Mouse (Mus musculus) testis, adult 2 months (tissue): ENCODE measurements around the gene Kat6b. TPM values are rescaled to one million over a fixed set of nuclear protein-coding genes. Genes with fewer than 3 reads are reported as not detected.
"Not testable (repeated sequence)": the region's sequence is repeated elsewhere in the genome, so short reads cannot be mapped to it uniquely, and the experiment has no call there.

Experiments
- H3K27ac ChIP-seq: fragments of 200-500 bp; 2 replicates; pipeline ENCODE4 v1.5.1; 2012; ENCODE audit warnings: low read depth, low read length; ENCODE audit not compliant: control insufficient read depth, insufficient read depth
- H3K27me3 ChIP-seq: fragments of 200-500 bp; 2 replicates; pipeline ENCODE4 v1.6.1; 2012; ENCODE audit warnings: mild to moderate bottlenecking, low read length, moderate library complexity; ENCODE audit not compliant: control insufficient read depth, insufficient read depth
- H3K36me3 ChIP-seq: fragments of 200-500 bp; 2 replicates; pipeline ENCODE4 v1.6.1; 2012; ENCODE audit warnings: mild to moderate bottlenecking, low read length; ENCODE audit not compliant: control insufficient read depth, insufficient read depth
- H3K4me1 ChIP-seq: fragments of 200-500 bp; 2 replicates; pipeline ENCODE4 v1.6.1; 2012; ENCODE audit warnings: low read length; ENCODE audit not compliant: control insufficient read depth, insufficient read depth
- H3K4me3 ChIP-seq: fragments of 200-500 bp; 2 replicates; pipeline ENCODE4 v1.5.1; 2012; ENCODE audit warnings: low read depth, mild to moderate bottlenecking, low read length, moderate library complexity, mixed read lengths; ENCODE audit not compliant: control insufficient read depth
- CTCF ChIP-seq: fragments of 200-500 bp; IDR thresholded peaks from 2 replicates; pipeline ENCODE4 v1.5.1; 2012; ENCODE audit warnings: low read depth, mild to moderate bottlenecking, inconsistent platforms, low read length, moderate library complexity; ENCODE audit not compliant: control insufficient read depth, insufficient read depth, insufficient replicate concordance
- POLR2A ChIP-seq: fragments of 200-500 bp; IDR thresholded peaks from 2 replicates; pipeline ENCODE4 v1.6.1; 2012; ENCODE audit warnings: low read depth, mild to moderate bottlenecking, inconsistent platforms, low read length, moderate library complexity; ENCODE audit not compliant: control insufficient read depth
- polyA plus RNA-seq: library from polyadenylated mRNA; depleted of rRNA; stranded (reverse); fragments of >200 nt; gene quantifications from 2 replicates; pipeline ENCODE4 v1.2.3, GENCODE M21; 2012

The Kat6b gene
- polyA plus RNA-seq, 1 experiment = 7.6 TPM

DNA sequence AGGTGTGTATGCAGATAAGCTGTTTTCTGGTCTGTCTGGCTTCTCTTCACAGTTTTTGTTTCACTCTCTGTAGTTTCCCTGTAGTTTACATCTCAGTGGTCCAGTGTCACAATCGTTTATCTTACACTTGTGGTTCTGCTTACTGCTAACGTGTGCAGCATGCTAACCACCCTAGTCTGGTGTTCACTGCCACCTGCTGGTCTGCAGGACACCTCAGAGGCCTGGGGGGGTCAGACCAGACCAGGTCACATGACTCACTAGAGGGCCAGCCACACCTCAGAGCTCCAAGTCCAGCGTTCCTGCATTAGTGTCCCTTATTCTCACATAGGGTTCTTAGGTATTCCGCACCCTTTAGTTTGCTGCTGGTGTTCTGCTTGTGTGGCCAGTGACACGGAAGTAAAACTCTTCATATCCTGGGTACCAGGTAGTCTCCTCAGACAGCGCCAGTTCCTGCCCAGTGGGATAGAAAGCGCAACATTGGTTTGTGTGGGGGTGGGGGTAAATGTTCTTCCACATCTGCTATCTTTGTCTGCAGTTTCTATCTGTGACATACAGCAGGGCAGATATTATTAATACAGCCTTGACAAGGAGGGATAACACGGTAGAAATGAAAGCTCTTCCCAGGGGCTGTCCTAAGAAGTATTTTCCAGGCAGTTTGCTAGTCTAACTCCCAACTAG, 181.4 kb downstream of the Kat6b start:
- H3K27ac ChIP-seq = no peak overlapping the region
- TF ChIP-seq POLR2A (no peak), CTCF (no peak; the same call in 1 of the 2 replicates)
- H3K27me3 ChIP-seq = no peaks in the 10 kb centered on the region
- H3K36me3 ChIP-seq = no peaks in the 10 kb centered on the region; the same call in 1 of the 2 replicates
- H3K4me3 ChIP-seq = no peak overlapping the region
- no peaks in the 10 kb centered on the region for H3K4me1 ChIP-seq

GRCm38 (mm10) chr14:21669218-21669617, 188.0 kb downstream of the Kat6b start:
- no peaks in the 10 kb centered on the region for H3K27me3 ChIP-seq
- H3K27ac ChIP-seq = no peak overlapping the region
- TF ChIP-seq POLR2A (no peak), CTCF (no peak)
- H3K4me3 ChIP-seq = no peak overlapping the region
- H3K36me3 ChIP-seq = no peaks in the 10 kb centered on the region; the same call in 1 of the 2 replicates
- no peaks in the 10 kb centered on the region for H3K4me1 ChIP-seq

DNA sequence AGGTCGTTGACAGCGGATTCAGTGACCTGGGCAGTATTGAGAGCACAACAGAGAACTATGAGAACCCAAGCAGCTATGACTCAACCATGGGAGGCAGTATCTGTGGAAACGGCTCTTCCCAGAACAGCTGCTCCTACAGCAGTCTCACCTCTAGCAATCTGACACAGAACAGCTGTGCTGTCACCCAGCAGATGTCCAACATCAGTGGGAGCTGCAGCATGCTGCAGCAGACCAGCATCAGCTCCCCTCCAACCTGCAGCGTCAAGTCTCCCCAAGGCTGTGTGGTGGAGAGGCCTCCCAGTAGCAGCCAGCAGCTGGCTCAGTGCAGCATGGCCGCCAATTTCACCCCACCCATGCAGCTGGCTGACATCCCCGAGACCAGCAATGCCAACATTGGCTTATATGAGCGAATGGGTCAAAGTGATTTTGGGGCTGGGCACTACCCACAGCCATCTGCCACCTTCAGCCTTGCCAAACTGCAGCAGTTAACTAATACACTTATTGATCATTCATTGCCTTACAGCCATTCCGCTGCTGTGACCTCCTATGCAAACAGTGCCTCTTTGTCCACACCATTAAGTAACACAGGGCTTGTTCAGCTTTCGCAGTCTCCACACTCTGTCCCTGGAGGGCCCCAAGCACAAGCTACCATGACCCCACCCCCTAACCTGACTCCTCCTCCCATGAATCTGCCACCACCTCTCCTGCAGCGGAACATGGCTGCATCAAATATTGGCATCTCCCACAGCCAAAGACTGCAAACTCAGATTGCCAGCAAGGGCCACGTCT, 188.6 kb downstream of the Kat6b start:
- no peak overlapping the region for H3K27ac ChIP-seq
- no peaks in the 10 kb centered on the region for H3K36me3 ChIP-seq
- no peak overlapping the region for H3K4me3 ChIP-seq
- no peaks in the 10 kb centered on the region for H3K4me1 ChIP-seq
- no peaks in the 10 kb centered on the region for H3K27me3 ChIP-seq
- TF ChIP-seq POLR2A = no peak
- no peak for TF ChIP-seq CTCF

DNA sequence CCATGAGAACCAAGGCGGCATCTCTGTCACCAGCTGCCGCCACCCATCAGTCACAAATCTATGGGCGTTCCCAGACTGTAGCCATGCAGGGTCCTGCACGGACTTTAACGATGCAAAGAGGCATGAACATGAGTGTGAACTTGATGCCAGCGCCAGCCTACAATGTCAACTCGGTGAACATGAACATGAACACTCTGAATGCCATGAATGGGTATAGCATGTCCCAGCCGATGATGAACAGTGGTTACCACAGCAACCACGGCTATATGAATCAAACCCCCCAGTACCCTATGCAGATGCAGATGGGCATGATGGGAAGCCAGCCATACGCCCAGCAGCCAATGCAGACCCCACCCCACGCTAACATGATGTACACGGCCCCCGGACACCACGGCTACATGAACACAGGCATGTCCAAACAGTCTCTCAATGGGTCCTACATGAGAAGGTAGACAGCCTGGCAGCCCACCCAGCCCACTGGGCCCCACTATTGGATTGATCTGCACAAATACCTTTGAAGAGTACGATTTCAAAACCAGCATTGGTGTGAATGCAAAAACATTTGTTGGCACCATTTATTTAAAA, 189.3 kb downstream of the Kat6b start:
- not testable (repeated sequence) for H3K27ac ChIP-seq, H3K36me3 ChIP-seq, H3K27me3 ChIP-seq, H3K4me1 ChIP-seq, H3K4me3 ChIP-seq

DNA sequence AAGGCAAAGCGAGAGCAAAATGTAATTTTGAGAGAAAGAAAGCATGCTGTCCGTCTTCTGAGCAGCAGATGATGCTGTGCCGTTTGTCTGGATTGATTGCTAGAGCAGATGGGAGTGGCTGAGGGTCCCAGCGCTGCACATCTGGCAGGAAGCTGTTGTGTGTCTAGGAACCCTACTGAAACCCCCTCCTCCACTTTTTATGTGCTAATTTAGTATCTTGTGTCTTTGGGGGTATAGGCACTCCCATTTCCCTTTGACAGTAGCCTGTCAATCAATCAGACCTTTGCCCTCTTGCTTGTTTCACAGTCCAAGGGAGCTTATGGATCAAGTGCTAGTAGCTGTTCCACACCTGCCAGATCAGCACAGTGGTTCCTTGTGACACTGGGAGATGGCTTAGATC, 191.9 kb downstream of the Kat6b start:
- Histone ChIP-seq H3K4me1 (no peaks in the 10 kb centered on the region), H3K4me3 (no peak overlapping the region), H3K27ac (no peak overlapping the region), H3K27me3 (no peaks in the 10 kb centered on the region), H3K36me3 (no peaks in the 10 kb centered on the region)
- no peak for TF ChIP-seq POLR2A
- TF ChIP-seq CTCF = no peak

DNA sequence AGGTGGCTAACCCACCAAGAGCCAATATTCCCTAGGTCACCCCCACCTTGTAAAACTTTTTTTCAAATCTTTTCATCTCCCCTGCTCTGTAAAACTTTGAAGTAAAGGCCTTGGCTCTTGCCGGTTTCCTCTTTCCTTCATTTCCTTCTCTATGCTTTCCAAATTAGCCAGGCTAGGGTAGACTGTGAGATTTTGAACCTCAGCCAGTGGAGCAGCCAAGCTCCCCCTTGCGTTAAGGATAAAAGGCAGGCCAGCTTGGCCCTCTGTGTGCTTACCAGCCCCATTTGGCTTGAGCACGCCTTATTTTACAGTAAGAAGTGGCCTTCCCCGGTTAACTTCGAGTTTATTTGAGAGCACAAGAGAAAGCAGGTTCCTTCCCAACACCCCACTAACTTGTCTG, 193.2 kb downstream of the Kat6b start:
- H3K4me1 ChIP-seq = no peaks in the 10 kb centered on the region
- TF ChIP-seq CTCF = no peak
- TF ChIP-seq POLR2A = no peak
- H3K36me3 ChIP-seq = no peaks in the 10 kb centered on the region
- no peaks in the 10 kb centered on the region for H3K27me3 ChIP-seq
- H3K4me3 ChIP-seq = no peak overlapping the region
- no peak overlapping the region for H3K27ac ChIP-seq

DNA sequence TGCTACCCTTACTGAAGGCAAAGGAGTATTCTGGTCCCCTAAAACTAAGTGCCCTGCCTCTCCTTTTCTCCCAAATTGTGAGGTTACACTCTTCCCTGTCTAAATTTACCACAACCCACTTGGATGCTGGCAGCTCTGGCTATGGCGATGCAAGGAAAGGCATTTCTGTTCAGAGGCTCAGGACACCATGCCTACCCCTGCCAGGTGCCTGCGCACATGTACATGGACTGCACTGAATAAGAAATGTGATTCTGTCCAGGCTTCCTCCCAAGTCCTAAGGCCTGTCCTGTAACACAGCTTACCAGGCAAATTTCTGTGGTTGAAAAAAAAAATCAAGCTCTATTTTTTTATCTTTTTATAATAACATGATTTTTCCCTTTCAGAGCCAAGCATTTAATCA, 195.0 kb downstream of the Kat6b start:
- Histone ChIP-seq H3K36me3 (no peaks in the 10 kb centered on the region), H3K27me3 (no peaks in the 10 kb centered on the region), H3K4me1 (no peaks in the 10 kb centered on the region), H3K4me3 (no peak overlapping the region), H3K27ac (no peak overlapping the region)
- TF ChIP-seq POLR2A (no peak), CTCF (no peak)
